Mouse (Mus musculus) kidney, postnatal 0 days (tissue): Measurements from ENCODE around the gene Dnajb4. TPM values are rescaled to one million over a fixed set of nuclear protein-coding genes. Genes with fewer than 3 reads are reported as not detected.

Experiments
- ATAC-seq: fragments of 200-750 bp; cut with Nextera tagmentation; replicated peaks from 2 replicates; pipeline ENCODE4 v1.8.0; 2017; ENCODE audit warnings: low read depth, moderate number of reproducible peaks, moderate TSS enrichment, moderate library complexity; ENCODE audit not compliant: low FRiP score
- DNase-seq: peaks from one replicate; pipeline ENCODE4 v3.0.0-alpha.2; 2016; ENCODE audit warnings: low spot score
- H3K27ac ChIP-seq: fragments of 300-500 bp; sonication (generic); 2 replicates; pipeline ENCODE4 v1.5.1; 2014; ENCODE audit warnings: mild to moderate bottlenecking
- H3K27me3 ChIP-seq: fragments of 300-500 bp; sonication (generic); 2 replicates; pipeline ENCODE4 v1.6.1; 2014; ENCODE audit warnings: low read length, mixed read lengths; ENCODE audit not compliant: insufficient read depth
- H3K36me3 ChIP-seq: fragments of 300-500 bp; sonication (generic); 2 replicates; pipeline ENCODE4 v1.6.1; 2014; ENCODE audit warnings: low read length, mixed read lengths; ENCODE audit not compliant: insufficient read depth
- H3K4me1 ChIP-seq: fragments of 300-500 bp; sonication (generic); replicated peaks from 2 replicates; pipeline ENCODE4 v1.6.1; 2014; ENCODE audit warnings: antibody characterized with exemption, low read length, mixed read lengths; ENCODE audit not compliant: insufficient read depth
- H3K4me2 ChIP-seq: fragments of 300-500 bp; sonication (generic); 2 replicates; pipeline ENCODE4 v1.6.1; 2014; ENCODE audit warnings: mild to moderate bottlenecking, low read length, moderate library complexity, mixed read lengths
- H3K4me3 ChIP-seq: fragments of 300-500 bp; sonication (generic); replicated peaks from 2 replicates; pipeline ENCODE4 v1.5.1; 2014; ENCODE audit warnings: low read depth, low read length
- H3K9ac ChIP-seq: fragments of 300-500 bp; sonication (generic); 2 replicates; pipeline ENCODE4 v1.6.1; 2014; ENCODE audit warnings: low read depth, low read length
- H3K9me3 ChIP-seq: fragments of 300-500 bp; sonication (generic); replicated peaks from 2 replicates; pipeline ENCODE4 v1.6.1; 2016; ENCODE audit warnings: low read length, inconsistent platforms, mixed read lengths
- CTCF ChIP-seq: IDR thresholded peaks from 2 replicates; pipeline ENCODE4 v1.5.1; 2016; ENCODE audit warnings: antibody characterized with exemption, low read depth, mild to moderate bottlenecking, moderate library complexity
- WGBS: fragments of 180-500 bp; shearing (Covaris S2); extraction: QIAGEN DNeasy Blood & Tissue Kit; methylation state at CpG from one replicate; pipeline ENCODE4 v1.1.7; 2014; 5-methylcytosine and 5-hydroxymethylcytosine counted together
- polyA plus RNA-seq: library from polyadenylated mRNA; unstranded; fragments of >200 nt; fragmentation: Nextera tagmentation; extraction: Ambion mirVana; gene quantifications from 2 replicates; pipeline ENCODE4 v1.2.1, GENCODE M21; 2015

Gene Dnajb4
- polyA plus RNA-seq, 1 experiment from 2014 or later, result 32.5 TPM

- no peak for ATAC-seq
- DNase-seq, result no peak
- Histone ChIP-seq H3K9me3 (no peaks in the 10 kb centered on the region), H3K36me3 (peaks cover 30% of the 10 kb centered on the region; the same call in 1 of the 2 replicates), H3K4me2 (no peak overlapping the region), H3K4me1 (no peaks in the 10 kb centered on the region), H3K27me3 (no peaks in the 10 kb centered on the region), H3K9ac (no peak overlapping the region), H3K4me3 (no peak overlapping the region), H3K27ac (no peak overlapping the region)
- no peak for TF ChIP-seq CTCF
- 56% methylated on average over 6 of the region's 6 CpGs for WGBS
Measured at GRCm38 (mm10) chr3:152231333-152232100, 21.4 kb upstream of the Dnajb4 start.

GRCm38 (mm10) chr3:152229271-152229670 lies 19.2 kb upstream of the Dnajb4 start:
- Histone ChIP-seq H3K4me3 (no peak overlapping the region), H3K9ac (no peak overlapping the region), H3K36me3 (peaks cover 38% of the 10 kb centered on the region), H3K27ac (no peak overlapping the region), H3K27me3 (no peaks in the 10 kb centered on the region), H3K4me1 (no peaks in the 10 kb centered on the region), H3K9me3 (no peaks in the 10 kb centered on the region), H3K4me2 (no peak overlapping the region)
- no peak for TF ChIP-seq CTCF
- DNase-seq, result no peak
- 89% methylated on average over 5 of the region's 5 CpGs for WGBS
- no peak for ATAC-seq

GRCm38 (mm10) chr3:152228843-152229242 lies 18.7 kb upstream of the Dnajb4 start:
- Histone ChIP-seq H3K9ac (no peak overlapping the region), H3K4me3 (no peak overlapping the region), H3K36me3 (peaks cover 42% of the 10 kb centered on the region), H3K9me3 (no peaks in the 10 kb centered on the region), H3K27me3 (no peaks in the 10 kb centered on the region), H3K4me2 (no peak overlapping the region), H3K27ac (no peak overlapping the region), H3K4me1 (no peaks in the 10 kb centered on the region)
- WGBS, result 94% methylated on average over 7 of the region's 7 CpGs
- TF ChIP-seq CTCF, result no peak
- no peak for ATAC-seq
- DNase-seq, result no peak

GRCm38 (mm10) chr3:152225906-152226305 lies 15.8 kb upstream of the Dnajb4 start:
- Histone ChIP-seq H3K4me2 (no peak overlapping the region), H3K4me3 (no peak overlapping the region), H3K36me3 (peaks cover 54% of the 10 kb centered on the region), H3K9ac (no peak overlapping the region), H3K27me3 (no peaks in the 10 kb centered on the region), H3K4me1 (no peaks in the 10 kb centered on the region), H3K9me3 (no peaks in the 10 kb centered on the region), H3K27ac (no peak overlapping the region)
- TF ChIP-seq CTCF, result no peak
- no peak for DNase-seq
- WGBS, result 80% methylated on average over 7 of the region's 7 CpGs
- ATAC-seq, result no peak

- Histone ChIP-seq H3K4me2 (no peak overlapping the region), H3K9ac (no peak overlapping the region), H3K4me1 (no peaks in the 10 kb centered on the region), H3K36me3 (peaks cover 53% of the 10 kb centered on the region), H3K9me3 (no peaks in the 10 kb centered on the region), H3K27ac (no peak overlapping the region), H3K4me3 (no peak overlapping the region), H3K27me3 (no peaks in the 10 kb centered on the region)
- ATAC-seq (no peak), DNase-seq (no peak)
- TF ChIP-seq CTCF, result peak; percentile 39
Measured at GRCm38 (mm10) chr3:152224918-152225317, 14.8 kb upstream of the Dnajb4 start.

- ATAC-seq (no peak), DNase-seq (no peak)
- H3K27me3 ChIP-seq, result no peaks in the 10 kb centered on the region
- H3K4me1 ChIP-seq, result peaks cover 21% of the 10 kb centered on the region
- no peaks in the 10 kb centered on the region for H3K9me3 ChIP-seq
- H3K36me3 ChIP-seq, result peaks cover 24% of the 10 kb centered on the region
- H3K9ac ChIP-seq, result peak overlapping the region; percentile 5; the same call in 1 of the 2 replicates
- peak overlapping the region; percentile 79 for H3K4me2 ChIP-seq
- no peak overlapping the region for H3K27ac ChIP-seq
- TF ChIP-seq CTCF, result no peak
- 24% methylated on average over 3 of the region's 3 CpGs for WGBS
- H3K4me3 ChIP-seq, result no peak overlapping the region
Measured at GRCm38 (mm10) chr3:152213416-152213815, 3.3 kb upstream of the Dnajb4 start.
